Mouse (Mus musculus) heart, adult 18-20 months (tissue): Measurements from ENCODE around the gene Adamts7. TPM values are rescaled to one million over a fixed set of nuclear protein-coding genes. Genes with fewer than 3 reads are reported as not detected.

Source experiments
- DNase-seq, 2 experiments: peaks; one replicate each; pipeline ENCODE4 v3.0.0; 2021 to 2022; ENCODE audit warnings: mixed read lengths in 1 of 2
- long read RNA-seq, 2 experiments: library from polyadenylated mRNA; stranded (forward); transcript quantifications; one replicate each; pipeline ENCODE4 v2.0.0; 2021
- total RNA-seq, 2 experiments: library from RNA; stranded (reverse); gene quantifications; 2 replicates each; pipeline ENCODE4 v1.2.3; 2021

Adamts7 gene
- total RNA-seq: 1 to 10 TPM; 7.6 to 8.4 TPM
- long read RNA-seq, experiment 1, partial matches to known transcripts: 3 of 3 reads
- long read RNA-seq, experiment 1, other reads (novel, unspliced or antisense): 0 of 3 reads
- long read RNA-seq, experiment 2, partial matches to known transcripts: 0 of 1 reads
- long read RNA-seq, experiment 2, other reads (novel, unspliced or antisense): 1 of 1 reads

DNA sequence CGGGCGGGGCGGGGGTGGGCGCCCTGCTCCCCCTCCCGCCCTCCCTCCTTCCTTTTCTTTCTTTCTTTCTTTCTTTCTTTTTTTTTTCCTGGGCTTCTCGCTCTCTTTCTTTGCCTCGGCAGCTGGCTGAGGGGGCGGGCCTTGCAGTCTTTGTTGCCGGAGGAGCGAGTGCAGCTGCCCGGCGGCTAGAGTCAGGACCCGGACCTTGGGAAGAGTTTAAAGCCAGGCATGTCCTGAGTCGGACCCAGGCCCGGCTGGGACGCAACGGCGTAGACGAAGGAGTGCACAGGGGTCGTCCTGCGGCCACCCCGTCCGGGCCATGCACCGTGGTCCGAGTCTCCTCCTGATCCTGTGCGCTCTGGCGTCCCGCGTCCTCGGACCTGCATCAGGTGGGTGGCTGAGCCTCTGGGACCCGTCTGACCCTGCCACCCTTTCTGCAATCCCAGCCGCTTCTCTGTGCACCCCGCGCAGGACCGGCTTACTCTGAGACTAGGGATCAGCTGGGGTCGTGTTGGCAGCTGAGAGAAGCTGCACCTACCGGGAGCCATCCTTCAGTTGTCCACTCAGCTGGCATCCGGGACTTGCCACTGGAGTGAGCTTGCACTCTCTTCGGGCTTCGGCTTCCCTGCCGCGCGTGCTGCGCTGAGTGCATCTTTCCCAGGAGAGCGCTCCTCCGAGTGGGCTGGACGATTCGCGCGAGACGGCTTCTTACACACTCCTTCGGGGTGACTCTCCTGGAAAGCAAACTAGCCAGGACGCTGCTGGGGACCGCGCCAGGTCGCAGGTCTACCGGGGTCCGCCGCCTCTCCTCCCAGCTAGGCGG lies at the start of gene Adamts7:
Gene Adamts7, plus strand, starts transcription at position 144 of the 823 bp plus-strand sequence.
- DNase-seq: peak in 1 of 2 experiments; percentile 75

DNA sequence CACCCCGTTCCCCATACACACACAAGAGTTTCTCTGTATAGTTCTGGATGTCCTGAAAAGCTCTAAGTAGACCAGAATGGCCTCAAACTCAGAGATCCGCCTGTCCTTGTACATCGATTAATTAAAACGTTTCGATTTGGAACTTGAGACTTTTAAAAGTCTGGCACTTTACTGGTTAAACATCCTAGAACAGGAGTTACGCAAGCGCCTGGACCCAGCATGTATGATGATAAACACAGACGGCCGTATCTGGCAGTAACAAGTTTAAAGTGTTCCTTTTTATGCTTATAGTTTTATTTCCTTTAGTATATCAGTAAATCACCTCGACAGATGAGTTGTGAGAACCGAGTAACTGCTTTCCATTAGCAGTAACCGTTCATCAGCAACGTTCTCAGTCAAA lies 49.7 kb upstream of the Adamts7 start:
- peak in 1 of 2 experiments; percentile 46 for DNase-seq

GRCm38 (mm10) chr9:90113651-90114566 lies 49.0 kb upstream of the Adamts7 start:
- DNase-seq: peak; percentile 91 to 95

DNA sequence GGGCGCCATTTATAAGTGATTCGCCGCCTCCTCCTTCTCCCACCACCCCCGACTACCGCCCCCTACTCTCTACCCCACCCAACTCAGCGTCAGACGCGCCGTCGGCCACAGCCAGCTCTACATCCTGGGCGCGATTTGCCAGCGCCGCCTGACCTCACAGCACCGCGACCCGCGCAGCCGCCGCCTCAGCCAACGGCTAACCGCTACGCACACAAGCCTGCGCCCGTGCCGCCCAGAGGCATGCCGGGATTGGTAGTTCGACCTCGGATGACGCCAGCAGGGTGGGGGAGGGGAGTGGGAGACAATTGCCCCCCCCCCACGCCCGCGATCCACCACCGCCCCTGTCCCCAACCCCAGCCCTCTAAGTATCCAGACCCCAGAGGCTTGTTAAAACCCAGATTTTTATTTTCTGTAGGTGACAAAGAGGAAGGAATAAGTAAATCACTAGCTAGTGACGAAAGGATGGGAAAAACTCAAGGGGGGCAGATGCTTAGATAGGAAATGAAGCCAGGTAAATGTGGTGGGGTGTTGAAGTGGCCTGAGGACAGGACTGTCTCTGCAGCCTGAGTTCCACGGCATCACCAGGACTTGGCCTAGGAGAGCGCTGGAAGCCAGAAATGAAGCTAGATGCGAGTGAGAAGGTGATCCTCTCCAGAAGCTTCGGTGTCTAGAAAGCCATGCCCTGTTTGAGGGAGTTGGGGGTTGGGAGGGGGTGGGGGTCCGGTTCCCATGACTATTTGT lies 48.1 kb upstream of the Adamts7 start, which contains the start of gene Morf4l1:
Gene Morf4l1, minus strand, starts transcription at position 208 of the 741 bp plus-strand sequence.
- DNase-seq: peak; percentile 94 to 98

DNA sequence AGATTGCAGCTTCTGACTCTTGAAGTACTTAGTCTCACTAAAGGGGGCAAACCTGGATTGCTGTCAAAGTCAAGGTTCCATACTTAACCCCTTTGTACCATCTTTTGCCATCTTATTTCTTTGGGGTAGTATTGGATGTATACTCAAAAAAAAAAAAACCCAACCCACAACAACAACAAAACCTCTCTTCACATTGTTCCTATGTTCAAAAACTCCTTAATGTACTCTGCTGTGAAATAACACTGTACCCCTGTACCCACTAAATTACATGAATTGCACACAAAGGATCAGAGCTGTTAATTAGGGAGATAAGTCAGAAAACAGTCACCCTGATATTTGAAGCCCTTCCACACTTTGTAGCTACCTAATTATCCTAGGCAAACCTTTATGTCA lies 47.6 kb upstream of the Adamts7 start:
- DNase-seq: no peak

DNA sequence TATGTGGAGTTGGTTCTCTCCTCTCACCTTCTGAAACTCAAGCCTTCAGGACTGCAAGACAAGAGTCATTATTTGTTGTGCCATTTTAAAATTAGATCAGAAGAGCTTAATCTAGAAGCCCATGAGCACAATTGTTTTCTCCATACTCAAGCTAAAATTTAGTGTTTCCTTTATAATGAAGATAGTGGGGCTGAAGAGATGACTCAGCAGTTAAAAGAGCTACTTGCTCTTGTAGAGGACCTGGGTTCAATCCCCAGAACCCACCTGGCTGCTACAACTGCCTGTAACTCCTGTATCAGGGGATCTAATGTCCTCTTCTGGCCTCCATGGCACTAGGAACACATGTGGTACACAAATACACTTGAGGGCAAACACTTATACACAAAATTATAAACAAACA lies 45.6 kb upstream of the Adamts7 start:
- DNase-seq: no peak

- peak in 1 of 2 experiments; percentile 63 for DNase-seq
These were observed 40.6 kb upstream of the Adamts7 start for GRCm38 (mm10) chr9:90122246-90122740.

DNA sequence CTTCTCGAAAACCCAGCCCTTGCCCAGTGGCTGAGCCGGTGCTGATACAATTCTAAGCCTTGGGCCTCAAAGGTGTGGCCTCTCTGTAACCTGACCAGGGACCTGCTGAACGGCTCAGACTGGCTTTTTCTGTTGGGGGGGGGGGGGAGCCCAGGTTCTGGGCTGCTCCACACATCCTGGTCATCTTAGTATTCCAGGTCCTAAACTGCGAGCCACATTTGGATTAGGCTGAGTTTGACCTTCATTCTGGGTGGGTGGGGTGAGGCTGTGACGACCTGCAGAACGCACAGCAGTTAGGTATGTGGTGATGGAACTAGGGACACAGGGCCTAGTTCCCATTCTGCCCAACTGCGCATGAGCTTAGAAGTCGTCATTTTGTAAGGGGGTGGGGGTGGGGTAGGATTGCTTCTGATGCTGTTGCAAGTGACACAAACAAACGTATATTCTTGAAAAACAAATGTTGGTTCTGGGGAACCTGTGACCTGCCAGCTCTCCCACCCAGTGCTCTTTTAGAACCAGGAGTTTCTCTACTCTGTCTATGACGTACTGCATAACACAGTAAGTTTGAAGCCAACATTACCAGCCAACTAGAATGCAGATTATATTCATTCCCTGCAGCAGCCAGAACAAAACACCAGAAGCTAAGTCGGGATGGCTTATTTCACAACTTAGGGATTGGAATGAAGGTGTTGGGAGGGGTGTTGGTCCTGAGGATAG lies 38.6 kb upstream of the Adamts7 start:
- DNase-seq: no peak

- DNase-seq: peak; percentile 66 to 67
These were observed 38.0 kb upstream of the Adamts7 start for GRCm38 (mm10) chr9:90124873-90125245.

- DNase-seq: no peak
These were observed 37.3 kb upstream of the Adamts7 start for GRCm38 (mm10) chr9:90125416-90126099.

DNA sequence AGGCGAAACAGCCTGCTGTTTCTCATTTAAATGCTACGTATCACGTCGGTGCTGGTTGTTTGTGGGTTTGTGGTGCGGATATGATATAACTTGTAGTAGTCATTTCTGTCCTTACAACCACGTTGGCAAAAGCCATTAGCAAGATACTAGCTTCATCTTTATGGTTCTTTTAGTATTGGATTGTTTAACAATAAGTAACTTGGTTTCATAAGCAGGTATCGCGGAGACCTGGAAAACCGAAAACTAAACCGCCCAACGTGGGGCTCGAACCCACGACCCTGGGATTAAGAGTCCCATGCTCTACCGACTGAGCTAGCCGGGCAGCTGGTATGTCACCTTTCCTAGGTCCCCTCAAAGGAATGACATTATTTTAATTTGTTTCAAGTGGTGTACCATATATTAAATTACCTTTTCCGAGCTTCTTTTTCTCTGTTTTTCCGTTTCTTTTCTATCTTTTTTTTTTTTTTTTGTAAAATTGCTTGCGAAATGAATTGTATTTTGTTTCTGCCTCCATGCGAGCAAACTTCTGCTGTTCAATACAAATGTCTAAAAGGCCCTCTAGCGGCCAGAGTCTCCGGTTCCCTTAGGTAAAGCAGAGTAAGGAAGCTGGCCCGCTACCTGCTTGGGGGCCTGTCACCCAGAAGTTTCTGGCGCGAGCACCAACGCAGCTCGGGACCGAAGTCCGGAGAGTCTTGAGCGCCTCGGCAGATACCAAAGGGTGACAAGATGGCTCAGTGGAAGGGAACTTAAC lies 36.4 kb upstream of the Adamts7 start:
- peak; percentile 90 to 92 for DNase-seq

GRCm38 (mm10) chr9:90127146-90127545 lies 35.7 kb upstream of the Adamts7 start:
- DNase-seq: peak in 1 of 2 experiments; percentile 59

DNA sequence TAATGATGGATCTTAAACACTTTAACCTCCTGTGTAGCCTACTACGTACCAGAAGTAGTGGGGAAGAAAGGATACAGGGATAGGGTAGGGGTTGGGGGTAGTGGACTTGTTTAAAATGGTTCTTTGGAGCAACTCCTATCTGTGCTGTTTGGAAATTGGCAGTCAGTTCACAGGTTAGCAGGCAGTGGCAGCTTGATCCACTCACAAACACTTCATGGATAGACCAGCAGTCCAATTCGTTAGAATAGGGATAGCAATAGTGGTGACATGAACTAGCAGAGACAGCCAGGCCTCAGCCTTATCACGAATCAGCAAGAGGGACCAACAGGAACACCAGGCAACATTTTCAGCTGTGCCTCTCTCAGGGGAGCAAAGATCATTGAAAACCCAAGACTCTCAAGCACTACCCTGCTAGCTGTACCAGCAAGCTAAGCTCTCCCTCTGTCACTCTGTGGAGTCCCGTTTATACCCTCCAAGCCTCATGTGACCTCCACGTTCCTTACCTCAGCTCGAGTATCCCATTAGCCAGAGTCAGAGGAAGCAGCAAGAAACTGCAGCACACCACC lies 34.1 kb upstream of the Adamts7 start:
- DNase-seq: peak in 1 of 2 experiments; percentile 73

- peak in 1 of 2 experiments; percentile 11 for DNase-seq
These were observed 29.1 kb upstream of the Adamts7 start for GRCm38 (mm10) chr9:90133562-90134355.

GRCm38 (mm10) chr9:90135466-90135865 lies 27.4 kb upstream of the Adamts7 start:
- DNase-seq: no peak

GRCm38 (mm10) chr9:90135963-90136677 lies 26.7 kb upstream of the Adamts7 start:
- no peak for DNase-seq

DNA sequence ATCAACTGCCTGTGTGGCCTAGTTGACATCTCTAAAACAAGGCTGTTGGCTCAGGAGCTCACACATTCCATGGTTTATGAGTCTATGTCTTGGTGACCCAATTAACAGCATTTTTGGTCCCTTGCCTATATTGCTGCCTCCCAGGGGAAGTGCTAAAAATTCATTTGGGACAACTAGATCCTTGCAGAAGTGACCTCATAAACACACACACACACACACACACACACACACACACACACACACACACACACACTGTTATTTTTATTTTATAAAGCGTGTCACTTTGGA lies 26.2 kb upstream of the Adamts7 start:
- peak; percentile 59 to 68 for DNase-seq

DNA sequence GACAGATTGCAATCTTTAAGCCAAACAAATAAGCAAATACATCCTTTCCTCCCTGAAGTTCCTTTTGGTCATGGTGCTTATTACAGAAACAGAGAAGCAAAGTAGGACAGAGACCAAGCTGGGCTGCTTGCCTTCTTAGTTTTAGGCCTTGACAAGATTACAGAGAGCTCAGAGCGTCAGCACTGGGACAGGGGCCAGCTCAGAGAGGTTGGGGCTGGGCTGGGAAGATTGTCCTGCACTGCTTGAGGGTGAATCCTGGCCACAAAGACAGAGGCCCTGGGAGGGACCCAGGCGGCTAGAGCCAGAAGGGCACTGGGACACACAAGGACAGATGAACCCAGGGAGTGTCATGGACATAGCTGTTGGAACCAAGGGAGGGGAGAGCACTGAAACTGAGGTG lies 17.1 kb upstream of the Adamts7 start:
- DNase-seq: peak; percentile 72 to 81
